Mouse (Mus musculus): Measurements from ENCODE around the gene Cox5a. TPM values are rescaled to one million over a fixed set of nuclear protein-coding genes. Genes with fewer than 3 reads are reported as not detected.

Cox5a gene
- 100 to 1,000 TPM; 374 to 440 TPM for total RNA-seq (2021)
- long read RNA-seq, experiment 1, transcript Cox5a-201 (5 exons, 645 nt) = major isoform, 116 of 120 reads
- long read RNA-seq, experiment 1, partial matches to known transcripts = 3 of 120 reads
- long read RNA-seq, experiment 1, other reads (novel, unspliced or antisense) = 1 of 120 reads
- long read RNA-seq, experiment 2, transcript Cox5a-201 (5 exons, 645 nt) = major isoform, 87 of 96 reads
- long read RNA-seq, experiment 2, partial matches to known transcripts = 6 of 96 reads
- long read RNA-seq, experiment 2, other reads (novel, unspliced or antisense) = 3 of 96 reads

DNA sequence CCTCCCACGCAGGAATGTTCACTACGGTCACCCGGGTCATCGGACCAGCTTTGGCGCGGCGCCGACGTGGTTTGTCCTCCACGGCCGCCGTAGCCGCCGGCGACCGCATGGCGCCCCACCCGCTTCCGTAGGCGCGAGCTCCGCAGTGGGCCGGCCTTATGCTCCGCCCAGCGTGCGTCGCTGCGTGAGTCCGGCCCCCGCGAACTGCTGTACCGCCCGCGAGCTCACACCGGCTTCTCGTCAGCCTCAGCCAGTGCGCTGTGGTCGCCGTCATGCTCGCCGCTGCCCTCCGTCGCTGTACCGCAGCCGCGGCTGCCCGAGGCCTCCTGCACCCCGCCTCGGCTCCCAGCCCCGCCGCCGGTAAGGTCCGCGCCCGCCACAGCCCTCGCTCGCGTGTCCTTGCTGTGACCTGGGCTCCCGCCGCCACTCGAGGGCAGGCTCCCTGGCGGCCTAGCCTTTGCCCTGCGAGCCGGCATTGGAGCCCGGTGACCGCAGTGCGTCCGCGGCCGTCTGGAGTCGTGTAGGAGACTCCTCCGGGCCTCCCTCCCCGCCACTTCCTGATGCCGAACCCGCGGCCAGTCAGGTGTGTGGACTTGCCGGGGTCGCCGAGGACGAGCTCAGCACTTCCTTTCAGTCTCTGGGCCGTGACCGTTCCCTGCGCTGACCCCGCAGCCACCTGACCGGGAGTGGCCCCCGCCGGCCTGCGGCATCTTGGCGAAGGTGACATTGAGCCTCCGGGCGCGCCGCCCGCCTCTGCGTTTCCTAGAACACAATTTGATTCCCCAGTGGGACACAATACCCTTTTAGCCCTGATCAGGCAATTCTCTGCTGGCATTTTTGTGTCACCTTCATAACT is at the start of gene Cox5a:
Gene Cox5a (plus strand): TSS at position 219 of the 856 bp plus-strand sequence.
- intact Hi-C loops (cut with DNase I) = loop anchor here (2.0 to 5.0 kb wide), 3 partner anchors 16 to 449 kb away; partner anchors contain the start of genes Rpp25 and Sin3a
- TF ChIP-seq CTCF (IDR thresholded peaks at IDR 0.05) = no peak
- H3K4me3 ChIP-seq = peak within 1 kb of the TSS; percentile 81
- DNase-seq (ENCODE audit: extremely low spot score in 1 of 2, low spot score in 2 of 2) = peak; percentile 95 to 97
- peak within 1 kb of the TSS; percentile 99 for H3K27ac ChIP-seq

DNA sequence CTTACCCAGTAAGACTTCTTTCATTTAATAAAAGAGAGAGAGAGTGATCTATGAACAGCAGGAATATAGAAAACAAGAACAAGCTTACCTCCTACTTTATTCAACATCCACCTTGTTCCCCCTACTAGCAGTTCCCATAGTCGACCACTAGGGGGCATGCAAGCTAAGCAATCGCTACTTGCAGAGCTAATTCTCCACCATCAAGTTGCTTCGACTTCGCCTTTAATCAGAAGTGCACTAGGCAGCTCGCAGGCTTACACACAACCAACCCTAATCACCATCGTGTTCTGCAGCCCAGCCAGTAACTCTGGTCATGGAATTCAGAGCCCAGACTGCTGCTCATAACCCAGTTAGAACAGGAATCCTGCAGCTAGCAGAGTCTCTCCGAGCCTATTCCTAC is 35.3 kb upstream of the Cox5a start:
- Histone ChIP-seq H3K27ac (no peak overlapping the region), H3K4me3 (no peak overlapping the region)
- peak; percentile 98 for TF ChIP-seq CTCF (IDR thresholded peaks at IDR 0.05)
- intact Hi-C loops (cut with DNase I) = loop anchor here (1.0 to 2.0 kb wide), 2 partner anchors 17 to 32 kb away; no protein-coding TSS in a partner anchor
- peak; percentile 85 to 89 for DNase-seq (ENCODE audit: extremely low spot score in 1 of 2, low spot score in 2 of 2)

DNA sequence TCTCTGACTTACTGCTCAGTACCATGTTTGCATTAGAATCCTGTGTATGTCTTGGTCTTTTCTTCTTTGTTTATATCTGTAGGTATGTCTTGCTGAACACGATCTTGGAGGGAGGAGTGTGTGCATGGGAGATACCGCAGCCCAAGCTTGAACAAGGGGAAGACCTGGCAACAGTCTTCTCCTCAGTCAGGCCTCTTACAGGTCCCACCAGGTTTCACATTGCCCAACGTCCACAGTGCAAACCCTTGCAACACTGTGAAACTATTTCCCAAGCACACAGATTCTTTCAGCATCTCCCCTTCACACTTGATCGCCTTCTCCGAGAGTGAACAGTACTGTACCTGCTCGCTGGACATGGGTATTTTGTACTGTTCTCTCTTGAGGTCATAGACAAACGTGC is 33.3 kb upstream of the Cox5a start:
- intact Hi-C loops (cut with DNase I) = loop anchor here (2.0 kb wide), 1 partner anchor 15 kb away; no protein-coding TSS in a partner anchor

DNA sequence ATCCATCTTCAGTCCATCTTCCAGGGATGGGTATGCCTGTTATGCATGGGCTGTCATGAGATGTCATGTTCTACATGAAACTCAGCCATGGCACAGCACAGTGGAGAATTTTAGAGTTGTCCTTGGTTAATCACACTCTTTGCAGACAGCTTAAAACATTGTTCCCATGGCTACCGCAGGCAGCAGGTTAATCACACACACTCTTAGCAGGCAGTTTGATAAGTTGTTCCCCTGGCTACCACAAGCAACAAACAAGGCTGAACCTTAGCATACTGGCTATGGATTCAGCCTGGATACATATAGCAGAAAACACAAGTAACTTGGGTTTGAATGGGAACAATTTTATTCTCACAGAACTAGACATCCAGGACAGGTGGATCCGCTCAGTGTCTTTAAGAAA is 27.5 kb upstream of the Cox5a start:
- TF ChIP-seq CTCF (IDR thresholded peaks at IDR 0.05) = no peak
- intact Hi-C loops (cut with DNase I) = no loop called here
- Histone ChIP-seq H3K27ac (no peak overlapping the region), H3K4me3 (no peak overlapping the region)
- no peak for DNase-seq (ENCODE audit: extremely low spot score in 1 of 2, low spot score in 2 of 2)

More for the DNA sequence above, 33.3 kb upstream of the Cox5a start:
- Histone ChIP-seq H3K4me3 (no peak overlapping the region), H3K27ac (no peak overlapping the region)
- DNase-seq (ENCODE audit: extremely low spot score in 1 of 2, low spot score in 2 of 2) = no peak
- TF ChIP-seq CTCF (IDR thresholded peaks at IDR 0.05) = no peak

DNA sequence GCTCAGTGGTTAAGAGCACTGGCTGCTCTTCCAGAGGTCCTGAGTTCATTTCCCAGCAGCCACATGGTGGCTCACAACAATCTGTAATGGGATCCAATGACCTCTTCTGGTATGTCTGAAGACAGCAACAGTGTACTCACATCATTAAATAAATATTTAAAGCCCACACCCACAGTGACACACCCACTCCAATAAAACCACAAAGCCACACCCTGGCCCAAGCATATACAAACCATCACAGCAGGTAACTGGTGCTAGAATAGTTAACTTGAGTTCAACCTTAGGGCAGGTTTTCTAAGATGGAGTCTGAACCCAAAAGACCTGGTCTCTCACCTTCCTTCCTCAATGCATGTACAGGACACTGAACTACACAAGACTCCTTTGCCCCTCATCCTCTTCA is 26.1 kb upstream of the Cox5a start:
- TF ChIP-seq CTCF (IDR thresholded peaks at IDR 0.05) = no peak
- Histone ChIP-seq H3K27ac (no peak overlapping the region), H3K4me3 (no peak overlapping the region)
- DNase-seq (ENCODE audit: extremely low spot score in 1 of 2, low spot score in 2 of 2) = no peak
- intact Hi-C loops (cut with DNase I) = no loop called here

DNA sequence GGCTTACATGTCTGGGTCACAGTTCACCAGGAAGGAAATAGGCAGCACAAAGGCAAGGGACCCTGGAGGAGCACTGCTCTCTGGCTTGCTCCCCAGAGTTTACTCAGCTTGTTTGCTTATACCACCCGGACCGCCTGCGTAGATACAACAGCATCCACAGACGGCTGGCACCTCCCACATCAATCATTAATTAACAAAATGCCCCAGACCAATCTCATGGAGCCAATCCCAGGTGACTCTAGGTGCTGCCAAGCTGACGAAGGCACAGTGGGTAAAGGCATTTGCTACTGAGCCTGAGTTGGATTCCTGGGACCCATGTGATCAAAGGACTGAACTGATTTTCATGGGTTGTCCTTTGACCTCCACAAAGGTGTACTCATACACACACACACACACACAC is 23.8 kb upstream of the Cox5a start:
- Histone ChIP-seq H3K4me3 (no peak overlapping the region), H3K27ac (no peak overlapping the region)
- intact Hi-C loops (cut with DNase I) = no loop called here
- DNase-seq (ENCODE audit: extremely low spot score in 1 of 2, low spot score in 2 of 2) = no peak
- no peak for TF ChIP-seq CTCF (IDR thresholded peaks at IDR 0.05)

DNA sequence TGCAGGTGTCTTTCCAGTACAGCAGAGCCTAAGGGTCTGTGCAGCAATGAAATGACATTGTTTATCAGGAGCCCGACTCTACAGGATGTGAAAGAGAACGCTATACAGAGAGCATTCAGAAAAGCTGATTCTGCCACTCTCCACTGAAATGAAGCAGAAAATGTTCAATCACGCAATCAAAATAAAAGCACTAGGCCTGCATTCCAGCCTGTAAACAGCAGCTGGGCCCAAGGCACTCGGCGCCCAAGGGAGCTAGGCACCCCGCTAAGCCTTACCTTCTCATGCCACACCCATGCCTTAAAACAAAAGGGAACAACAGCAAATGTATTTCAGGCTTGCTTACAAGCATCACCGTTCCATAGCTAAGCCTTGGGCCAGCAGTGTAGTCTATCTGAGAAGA is 22.5 kb upstream of the Cox5a start:
- no peak for DNase-seq (ENCODE audit: extremely low spot score in 1 of 2, low spot score in 2 of 2)
- intact Hi-C loops (cut with DNase I) = no loop called here
- Histone ChIP-seq H3K4me3 (no peak overlapping the region), H3K27ac (no peak overlapping the region)
- no peak for TF ChIP-seq CTCF (IDR thresholded peaks at IDR 0.05)

DNA sequence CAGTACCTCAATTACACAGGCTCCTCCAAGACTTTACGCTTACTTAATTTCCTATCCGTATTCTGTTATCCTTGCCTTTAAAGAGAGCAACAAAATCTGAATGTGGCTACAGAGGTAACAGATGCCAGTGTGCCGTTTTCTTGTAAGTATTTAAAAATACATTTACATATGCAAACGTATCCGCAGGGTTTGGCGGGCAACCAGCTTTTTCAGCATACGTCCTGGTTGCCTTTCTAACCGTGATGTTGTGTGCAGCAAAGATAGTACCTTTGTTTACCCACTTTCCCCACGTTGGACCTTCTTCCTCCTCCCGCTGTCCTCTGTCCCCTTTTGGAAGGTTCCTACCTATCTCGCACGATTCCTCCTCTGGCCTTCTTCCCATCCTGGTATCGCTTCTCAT is 19.6 kb upstream of the Cox5a start:
- peak in 1 of 2 experiments; percentile 46 for DNase-seq (ENCODE audit: extremely low spot score in 1 of 2, low spot score in 2 of 2)
- Histone ChIP-seq H3K4me3 (peak overlapping the region; percentile 57), H3K27ac (peak overlapping the region; percentile 75)
- intact Hi-C loops (cut with DNase I) = no loop called here
- no peak for TF ChIP-seq CTCF (IDR thresholded peaks at IDR 0.05)

DNA sequence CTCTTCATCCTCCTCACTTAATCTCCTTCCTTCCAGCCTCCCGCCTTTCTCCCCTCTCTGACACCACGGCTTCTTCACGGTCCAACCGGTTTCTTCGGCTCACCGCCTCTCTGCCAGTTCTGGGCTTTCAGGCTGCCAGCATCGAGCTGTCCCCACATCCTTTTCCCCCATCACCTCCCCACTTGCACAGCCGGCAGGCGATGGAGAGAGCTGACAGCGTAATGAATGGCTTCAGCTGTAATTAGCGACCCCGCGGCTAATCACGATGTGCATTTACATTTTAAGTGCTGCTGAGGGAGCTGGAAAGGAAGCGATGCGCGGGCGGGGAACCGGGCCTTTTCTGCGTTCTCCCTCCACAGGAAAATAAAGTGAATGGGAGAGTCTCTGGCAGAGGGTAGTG is 19.2 kb upstream of the Cox5a start:
- DNase-seq (ENCODE audit: extremely low spot score in 1 of 2, low spot score in 2 of 2) = peak; percentile 47 to 64
- TF ChIP-seq CTCF (IDR thresholded peaks at IDR 0.05) = no peak
- intact Hi-C loops (cut with DNase I) = loop anchor here (2.0 kb wide), 2 partner anchors 15 to 33 kb away; partner anchors contain the start of gene Scamp5
- Histone ChIP-seq H3K27ac (peak overlapping the region; percentile 75), H3K4me3 (peak overlapping the region; percentile 57)

DNA sequence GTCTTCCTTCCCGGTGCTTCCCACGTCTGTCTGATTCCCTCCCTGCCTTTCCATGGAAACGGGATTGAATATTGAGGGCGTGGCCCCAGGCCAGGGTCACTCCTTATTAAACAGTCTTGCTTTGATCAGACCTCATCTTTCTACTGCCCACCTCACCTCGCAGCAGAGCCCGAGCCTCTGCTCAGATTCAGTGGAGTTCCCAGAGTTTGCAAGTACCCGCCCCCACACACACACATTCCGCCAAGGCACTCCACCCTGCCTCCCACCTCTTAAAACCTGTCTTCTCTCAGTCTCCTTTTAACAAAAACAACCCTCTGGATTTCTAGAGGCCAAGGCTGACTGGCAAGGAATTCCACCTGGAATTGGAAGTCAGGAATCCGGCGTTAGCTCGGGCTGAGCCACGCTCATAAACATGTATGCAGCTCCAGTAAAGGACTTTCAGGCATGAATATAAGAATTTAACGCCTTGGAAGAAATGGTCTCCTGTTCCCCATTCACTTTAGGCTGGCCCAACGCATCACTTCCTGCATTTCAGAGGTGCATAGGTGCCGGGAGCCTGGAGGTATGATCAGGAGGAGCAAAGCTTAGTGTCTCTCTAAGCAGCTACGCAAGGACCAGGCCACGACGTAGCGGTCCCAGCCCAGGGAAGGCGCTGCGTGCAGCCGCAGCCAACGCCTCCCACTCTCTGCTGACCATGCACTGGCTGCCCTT is 18.0 kb upstream of the Cox5a start:
- H3K27ac ChIP-seq = peak overlapping the region; percentile 69
- no peak for TF ChIP-seq CTCF (IDR thresholded peaks at IDR 0.05)
- peak overlapping the region; percentile 57 for H3K4me3 ChIP-seq
- DNase-seq (ENCODE audit: extremely low spot score in 1 of 2, low spot score in 2 of 2) = peak in 1 of 2 experiments; percentile 38
- intact Hi-C loops (cut with DNase I) = loop anchor here (2.0 kb wide), 2 partner anchors 16 to 34 kb away; partner anchors contain the start of gene Scamp5

DNA sequence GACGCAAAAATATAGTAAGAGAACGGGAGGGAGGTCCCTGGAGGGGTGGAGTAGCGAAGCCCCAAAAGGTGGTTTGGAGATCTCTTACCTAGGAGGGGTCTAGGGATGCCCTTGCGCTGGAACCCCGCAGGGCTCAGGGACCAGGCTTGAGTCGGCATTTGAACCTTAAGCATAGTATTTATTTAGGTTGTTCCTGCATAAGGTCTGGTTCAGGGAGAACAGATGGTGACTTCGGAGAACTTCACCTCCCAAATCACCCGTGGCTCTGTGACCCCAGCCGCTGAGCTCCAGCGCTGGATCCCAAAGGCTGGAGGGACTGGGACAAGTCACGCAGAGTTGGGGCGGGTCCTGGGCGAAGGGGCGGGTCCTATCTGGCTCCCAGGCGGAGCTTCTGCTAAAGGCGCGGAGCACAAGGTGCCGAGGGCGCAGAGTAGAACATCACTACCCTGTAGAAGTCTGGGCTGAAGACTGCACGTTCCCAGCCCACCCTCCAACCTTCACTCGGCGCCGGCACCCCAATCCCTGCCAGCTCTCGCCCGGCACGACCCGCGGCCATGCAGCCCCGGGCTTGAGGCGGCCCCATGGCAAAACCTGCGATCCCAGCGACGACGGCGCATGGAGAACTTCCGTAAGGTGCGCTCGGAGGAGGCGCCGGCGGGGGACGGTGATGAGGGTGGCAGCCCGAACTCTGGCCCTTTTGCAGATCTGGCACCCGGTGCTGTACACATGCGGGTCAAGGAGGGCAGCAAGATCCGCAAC is 17.3 kb upstream of the Cox5a start, which contains the start of gene Rpp25:
Gene Rpp25 (plus strand): TSS at position 405 of the 759 bp plus-strand sequence.
- H3K27ac ChIP-seq = peak within 1 kb of the TSS; percentile 69
- TF ChIP-seq CTCF (IDR thresholded peaks at IDR 0.05) = no peak
- intact Hi-C loops (cut with DNase I) = loop anchor here (2.0 kb wide), 3 partner anchors 17 to 35 kb away; partner anchors contain the start of genes Cox5a and Scamp5
- peak; percentile 54 to 70 for DNase-seq (ENCODE audit: extremely low spot score in 1 of 2, low spot score in 2 of 2)
- peak within 1 kb of the TSS; percentile 57 for H3K4me3 ChIP-seq

Data from left cerebral cortex, adult 2 months (tissue).